Mouse (Mus musculus) E14TG2a.4 (cell line): ENCODE results near the gene Wfdc15b.

ENCODE experiments used
- CTCF ChIP-seq: conservative IDR thresholded peaks from 2 replicates; pipeline ENCODE4 v1.5.1; 2014; ENCODE audit warnings: low read length
- POU5F1 ChIP-seq: IDR thresholded peaks from 2 replicates; pipeline ENCODE4 v1.6.1; 2014; ENCODE audit warnings: low read length, borderline replicate concordance

- TF ChIP-seq CTCF (peak; percentile 20; the same call in 1 of the 2 replicates), POU5F1 (no peak)
These were observed 41.3 kb downstream of the Wfdc15b start for GRCm38 (mm10) chr2:164180124-164180523.
